Mouse (Mus musculus): ENCODE data around the gene Olfr854. TPM values are rescaled to one million over a fixed set of nuclear protein-coding genes. Genes with fewer than 3 reads are reported as not detected.

Olfr854 gene
- not detected in 2 replicates for polyA plus RNA-seq (2012; ENCODE audit: insufficient read depth, low replicate concordance)

DNA sequence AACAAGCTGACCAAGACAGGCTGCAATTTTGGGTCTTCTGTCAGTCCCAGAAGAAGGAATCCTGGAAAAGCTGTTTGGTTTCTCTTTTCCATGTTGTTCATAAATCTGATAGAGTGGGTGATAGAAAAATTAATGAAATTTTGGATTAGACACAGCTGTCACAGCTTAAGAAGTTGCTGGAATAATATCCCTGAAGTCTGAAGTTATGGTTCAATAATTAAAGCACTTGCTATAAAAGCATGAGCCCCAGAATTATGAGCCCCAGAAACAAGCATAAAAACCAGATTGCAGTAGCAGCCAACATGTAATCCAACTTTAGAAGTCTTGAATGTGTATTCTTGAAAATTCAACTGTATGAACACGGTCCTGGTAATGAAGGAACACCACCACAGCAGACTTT lies at the start of gene Olfr854:
Gene Olfr854 (minus strand): TSS at position 101 of the 400 bp plus-strand sequence.
- Histone ChIP-seq H3K36me3 (replicated peaks; ENCODE audit: low read length) (no peaks in the 10 kb centered on the region), H3K27me3 (replicated peaks) (no peaks in the 10 kb centered on the region), H3K4me1 (no peaks in the 10 kb centered on the region), H3K4me3 (replicated peaks) (no peak within 1 kb of the TSS), H3K9me3 (no peaks in the 10 kb centered on the region)
- TF ChIP-seq GATA1 (IDR thresholded peaks at IDR 0.05; ENCODE audit: borderline replicate concordance, low read length) = no peak
- no peak for TF ChIP-seq FLI1 (IDR thresholded peaks at IDR 0.05; ENCODE audit: low read length)

DNA sequence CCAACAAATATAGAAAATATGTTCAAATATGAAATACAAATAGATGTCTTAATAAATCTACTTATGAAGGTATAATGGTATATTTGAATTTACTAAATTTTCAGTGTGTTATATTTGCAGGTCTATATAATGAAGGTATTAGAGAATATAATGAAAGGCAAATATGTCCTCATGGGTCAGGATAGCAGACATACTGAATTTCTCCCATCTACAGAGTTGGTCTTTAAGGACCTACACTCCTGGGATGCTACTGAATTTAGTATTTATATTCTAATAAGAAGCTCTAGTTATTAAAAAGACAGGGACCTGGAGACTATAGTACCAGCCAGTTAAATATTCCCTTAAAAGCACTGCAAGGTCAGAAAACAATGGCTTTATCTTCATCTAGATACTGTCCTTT lies 15.1 kb upstream of the Olfr854 start, which contains the start of gene Olfr855:
Gene Olfr855 (plus strand): TSS at position 301 of the 400 bp plus-strand sequence.
- H3K36me3 ChIP-seq (replicated peaks; ENCODE audit: low read length) = no peaks in the 10 kb centered on the region
- no peaks in the 10 kb centered on the region for H3K27me3 ChIP-seq (replicated peaks)
- no peak within 1 kb of the TSS for H3K4me3 ChIP-seq (replicated peaks)
- no peaks in the 10 kb centered on the region for H3K4me1 ChIP-seq
- no peaks in the 10 kb centered on the region for H3K9me3 ChIP-seq
- no peak for TF ChIP-seq FLI1 (IDR thresholded peaks at IDR 0.05; ENCODE audit: low read length)
- no peak for TF ChIP-seq GATA1 (IDR thresholded peaks at IDR 0.05; ENCODE audit: borderline replicate concordance, low read length)

DNA sequence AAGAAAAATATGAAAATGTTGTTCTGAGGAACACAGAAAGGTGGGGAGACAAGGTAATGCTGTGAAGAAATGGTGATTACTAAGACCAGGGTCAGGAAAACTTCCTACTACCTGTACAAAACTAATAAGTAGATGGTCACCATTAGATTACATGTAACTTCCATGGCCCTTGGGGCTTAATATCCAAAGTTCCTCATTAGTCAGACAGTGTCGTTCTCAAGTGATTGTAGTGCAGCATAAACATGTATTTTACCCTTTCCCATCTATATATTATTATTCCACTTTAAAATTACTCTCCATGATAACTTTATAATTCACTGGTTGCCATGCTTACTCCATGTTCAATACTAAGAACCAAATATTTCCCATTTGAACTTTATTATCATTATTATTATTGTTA lies 26.2 kb downstream of the Olfr854 start, which contains the start of gene Olfr853:
Gene Olfr853 (minus strand): TSS at position 101 of the 400 bp plus-strand sequence.
- Histone ChIP-seq H3K27me3 (replicated peaks) (no peaks in the 10 kb centered on the region), H3K4me1 (no peaks in the 10 kb centered on the region), H3K9me3 (0 out of 2 replicates have a peak, but pooled peaks cover 3% of the 10 kb centered on the region), H3K4me3 (replicated peaks) (no peak within 1 kb of the TSS), H3K36me3 (replicated peaks; ENCODE audit: low read length) (no peaks in the 10 kb centered on the region)
- TF ChIP-seq FLI1 (IDR thresholded peaks at IDR 0.05; ENCODE audit: low read length) (no peak), GATA1 (IDR thresholded peaks at IDR 0.05; ENCODE audit: borderline replicate concordance, low read length) (no peak)

Other genes starting within 250 kb of the Olfr854 start
- gene Olfr845, start 230.9 kb downstream of the Olfr854 start, polyA plus RNA-seq (2012; ENCODE audit: insufficient read depth, low replicate concordance) = not detected in 2 replicates
- gene Olfr846, start 203.4 kb downstream of the Olfr854 start, polyA plus RNA-seq (2012; ENCODE audit: insufficient read depth, low replicate concordance) = not detected in 2 replicates
- not detected in 2 replicates for gene Olfr847, start 188.7 kb downstream of the Olfr854 start, polyA plus RNA-seq (2012; ENCODE audit: insufficient read depth, low replicate concordance)
- not detected in 2 replicates for gene Olfr849, start 127.1 kb downstream of the Olfr854 start, polyA plus RNA-seq (2012; ENCODE audit: insufficient read depth, low replicate concordance)
- not detected in 2 replicates for gene Olfr850, start 89.1 kb downstream of the Olfr854 start, polyA plus RNA-seq (2012; ENCODE audit: insufficient read depth, low replicate concordance)
- not detected in 2 replicates for gene Olfr851, start 74.1 kb downstream of the Olfr854 start, polyA plus RNA-seq (2012; ENCODE audit: insufficient read depth, low replicate concordance)
- gene Olfr853, start 26.3 kb downstream of the Olfr854 start, polyA plus RNA-seq (2012; ENCODE audit: insufficient read depth, low replicate concordance) = not detected in 2 replicates
- not detected in 2 replicates for gene Olfr855, start 15.2 kb upstream of the Olfr854 start, polyA plus RNA-seq (2012; ENCODE audit: insufficient read depth, low replicate concordance)
- 0.28 and 0.54 TPM in 2 replicates for gene Zfp317, start 54.7 kb upstream of the Olfr854 start, polyA plus RNA-seq (2012; ENCODE audit: insufficient read depth, low replicate concordance)
- not detected in 2 replicates for gene Olfr857, start 142.1 kb upstream of the Olfr854 start, polyA plus RNA-seq (2012; ENCODE audit: insufficient read depth, low replicate concordance)
- not detected in 2 replicates for gene Olfr58, start 212.9 kb upstream of the Olfr854 start, polyA plus RNA-seq (2012; ENCODE audit: insufficient read depth, low replicate concordance)
- not detected in 2 replicates for gene Olfr859, start 237.5 kb upstream of the Olfr854 start, polyA plus RNA-seq (2012; ENCODE audit: insufficient read depth, low replicate concordance)